Mouse (Mus musculus) limb, embryonic 11.5 days (tissue): ENCODE measurements around the gene Pou6f2. TPM values are rescaled to one million over a fixed set of nuclear protein-coding genes. Genes with fewer than 3 reads are reported as not detected.

Source experiments
- ATAC-seq: fragments of 200-750 bp; cut with Nextera tagmentation; 2 replicates; pipeline ENCODE4 v1.8.0; 2017; ENCODE audit warnings: low read depth; ENCODE audit not compliant: insufficient number of reproducible peaks, low FRiP score, low TSS enrichment
- DNase-seq: peaks from one replicate; pipeline ENCODE4 v3.0.0-alpha.2; 2015; ENCODE audit warnings: low spot score
- H3K27ac ChIP-seq: fragments of 300-500 bp; sonication (generic); replicated peaks from 2 replicates; pipeline ENCODE4 v1.5.1; 2014; ENCODE audit warnings: low read depth, mild to moderate bottlenecking, low read length
- H3K27me3 ChIP-seq: fragments of 300-500 bp; sonication (generic); 2 replicates; pipeline ENCODE4 v1.6.1; 2014; ENCODE audit warnings: mild to moderate bottlenecking, low read length, mixed read lengths; ENCODE audit not compliant: control insufficient read depth, insufficient read depth
- H3K36me3 ChIP-seq: fragments of 300-500 bp; sonication (generic); 2 replicates; pipeline ENCODE4 v1.6.1; 2014; ENCODE audit warnings: mild to moderate bottlenecking, low read length, moderate library complexity, mixed read lengths; ENCODE audit not compliant: control insufficient read depth, insufficient read depth
- H3K4me1 ChIP-seq: fragments of 300-500 bp; sonication (generic); 2 replicates; pipeline ENCODE4 v1.6.1; 2014; ENCODE audit warnings: low read length, mixed read lengths; ENCODE audit not compliant: control insufficient read depth, insufficient read depth
- H3K4me2 ChIP-seq: fragments of 300-500 bp; sonication (generic); 2 replicates; pipeline ENCODE4 v1.6.1; 2014; ENCODE audit warnings: low read depth, mild to moderate bottlenecking, moderate library complexity; ENCODE audit not compliant: severe bottlenecking
- H3K4me3 ChIP-seq: fragments of 300-500 bp; sonication (generic); 2 replicates; pipeline ENCODE4 v1.5.1; 2014; ENCODE audit warnings: low read depth, low read length
- H3K9ac ChIP-seq: fragments of 300-500 bp; sonication (generic); 2 replicates; pipeline ENCODE4 v1.6.1; 2014; ENCODE audit warnings: mild to moderate bottlenecking, low read length
- H3K9me3 ChIP-seq: fragments of 300-500 bp; sonication (generic); 2 replicates; pipeline ENCODE4 v1.6.1; 2016; ENCODE audit warnings: low read length; ENCODE audit not compliant: control insufficient read depth
- WGBS: fragments of 180-500 bp; shearing (Covaris S2); extraction: QIAGEN DNeasy Blood & Tissue Kit; methylation state at CpG from one replicate; pipeline ENCODE4 v1.1.7; 2014; 5-methylcytosine and 5-hydroxymethylcytosine counted together
- polyA plus RNA-seq: library from polyadenylated mRNA; unstranded; fragments of >200 nt; fragmentation: Nextera tagmentation; extraction: Ambion mirVana; gene quantifications from 2 replicates; pipeline ENCODE4 v1.2.1, GENCODE M21; 2014

Gene Pou6f2
- polyA plus RNA-seq = 0.68 and 1.3 TPM in 2 replicates

DNA sequence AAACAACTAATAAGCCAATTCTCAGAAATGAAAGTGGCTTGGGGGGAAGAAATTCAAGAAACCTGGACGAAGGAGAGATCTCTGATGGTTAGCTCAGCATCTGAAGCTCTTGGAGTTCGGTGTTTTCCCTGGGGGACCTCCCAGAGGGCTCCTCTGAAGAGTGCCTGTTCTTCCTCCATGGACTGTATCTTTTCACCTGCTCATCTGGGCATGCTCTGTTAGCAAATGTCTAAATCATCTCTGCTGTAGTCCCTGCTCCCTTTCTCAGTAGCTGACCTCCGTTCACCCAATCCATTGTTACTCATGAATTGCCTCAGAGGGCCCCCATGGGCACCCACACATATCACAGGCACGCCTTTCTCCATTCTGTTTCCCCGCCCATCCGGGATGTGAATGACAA lies at the start of gene Pou6f2:
Gene Pou6f2, minus strand, starts transcription at position 101 of the 400 bp plus-strand sequence.
- ATAC-seq = no peak
- DNase-seq = no peak
- Histone ChIP-seq H3K9me3 (no peaks in the 10 kb centered on the region), H3K27me3 (no peaks in the 10 kb centered on the region), H3K4me1 (no peaks in the 10 kb centered on the region), H3K36me3 (no peaks in the 10 kb centered on the region), H3K9ac (no peak within 1 kb of the TSS), H3K4me2 (no peak within 1 kb of the TSS), H3K27ac (no peak within 1 kb of the TSS), H3K4me3 (no peak within 1 kb of the TSS)
- 89% methylated on average over 6 of the region's 6 CpGs for WGBS

DNA sequence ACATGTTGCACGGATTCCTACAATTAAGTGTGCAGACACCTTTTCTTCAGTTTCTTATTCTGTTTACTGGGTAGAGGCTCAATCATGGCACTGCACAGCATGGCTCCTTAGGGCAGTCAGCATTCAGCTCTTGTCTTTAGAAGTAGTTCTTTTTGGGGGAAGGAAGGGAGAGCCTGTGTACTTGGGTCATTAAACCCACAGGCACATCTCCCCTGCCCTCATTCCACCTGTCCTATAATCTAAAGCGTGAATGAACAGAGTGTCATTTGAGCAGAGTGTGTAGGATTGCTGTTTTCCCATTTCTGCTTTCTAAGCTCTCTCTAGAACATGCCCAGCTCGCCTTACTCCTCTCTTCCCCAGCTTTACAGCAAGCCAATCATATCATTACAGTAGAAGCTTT lies 42.4 kb upstream of the Pou6f2 start:
- WGBS = 72% methylated on average over 3 of the region's 3 CpGs
- Histone ChIP-seq H3K9me3 (no peaks in the 10 kb centered on the region), H3K36me3 (no peaks in the 10 kb centered on the region), H3K4me2 (no peak overlapping the region), H3K4me3 (no peak overlapping the region), H3K27ac (no peak overlapping the region), H3K27me3 (no peaks in the 10 kb centered on the region), H3K4me1 (no peaks in the 10 kb centered on the region), H3K9ac (no peak overlapping the region)
- ATAC-seq = no peak
- no peak for DNase-seq

DNA sequence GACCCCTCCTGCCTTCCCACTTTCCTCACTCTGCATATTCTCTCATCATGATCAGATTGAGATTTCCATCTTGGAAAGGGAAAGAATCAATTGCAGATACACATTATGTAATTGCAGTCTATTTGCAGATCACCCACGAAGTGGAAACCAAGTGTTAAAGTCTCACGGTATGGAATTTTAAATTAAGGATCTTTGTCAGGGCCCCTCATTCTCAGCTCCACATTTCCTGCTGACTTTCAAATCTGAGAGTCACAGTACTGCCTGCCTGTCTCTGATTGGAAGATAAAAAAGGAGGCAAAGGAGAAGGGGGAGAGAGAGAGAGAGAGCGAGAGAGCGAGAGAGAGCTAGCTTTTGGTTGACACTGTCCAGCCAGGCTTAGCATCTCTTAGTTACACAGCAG lies 9.8 kb downstream of the Pou6f2 start:
- no peak overlapping the region for H3K9ac ChIP-seq
- no peak overlapping the region for H3K4me3 ChIP-seq
- DNase-seq = no peak
- ATAC-seq = no peak
- no peaks in the 10 kb centered on the region for H3K27me3 ChIP-seq
- H3K4me1 ChIP-seq = no peaks in the 10 kb centered on the region
- H3K4me2 ChIP-seq = no peak overlapping the region
- H3K27ac ChIP-seq = no peak overlapping the region
- WGBS = 86% methylated on average over 4 of the region's 4 CpGs
- no peaks in the 10 kb centered on the region for H3K9me3 ChIP-seq
- no peaks in the 10 kb centered on the region for H3K36me3 ChIP-seq

DNA sequence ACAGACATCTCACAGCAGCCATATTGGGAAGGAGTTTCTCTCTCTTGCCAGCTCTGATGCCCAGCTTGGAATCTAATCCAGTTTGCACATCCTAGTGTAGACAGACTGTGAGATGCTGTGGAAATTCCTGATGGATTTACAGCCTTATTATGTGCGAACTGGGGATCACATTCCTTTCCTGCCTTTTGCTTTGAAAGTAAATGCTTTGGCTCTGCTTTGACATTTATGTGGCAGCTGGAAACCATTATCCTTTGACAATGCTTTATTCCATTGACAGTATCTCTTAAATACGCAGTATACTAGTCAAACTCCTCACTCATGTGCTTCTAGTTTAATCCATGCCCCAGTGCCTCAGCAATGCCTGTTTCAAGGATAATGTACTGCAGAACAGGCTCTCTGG lies 34.1 kb downstream of the Pou6f2 start:
- no peak for ATAC-seq
- Histone ChIP-seq H3K4me2 (no peak overlapping the region), H3K27ac (no peak overlapping the region), H3K9me3 (no peaks in the 10 kb centered on the region), H3K9ac (no peak overlapping the region), H3K27me3 (no peaks in the 10 kb centered on the region), H3K4me1 (no peaks in the 10 kb centered on the region), H3K36me3 (no peaks in the 10 kb centered on the region), H3K4me3 (no peak overlapping the region)
- peak; percentile 22 for DNase-seq
- WGBS = 9% methylated on average over 2 of the region's 2 CpGs

DNA sequence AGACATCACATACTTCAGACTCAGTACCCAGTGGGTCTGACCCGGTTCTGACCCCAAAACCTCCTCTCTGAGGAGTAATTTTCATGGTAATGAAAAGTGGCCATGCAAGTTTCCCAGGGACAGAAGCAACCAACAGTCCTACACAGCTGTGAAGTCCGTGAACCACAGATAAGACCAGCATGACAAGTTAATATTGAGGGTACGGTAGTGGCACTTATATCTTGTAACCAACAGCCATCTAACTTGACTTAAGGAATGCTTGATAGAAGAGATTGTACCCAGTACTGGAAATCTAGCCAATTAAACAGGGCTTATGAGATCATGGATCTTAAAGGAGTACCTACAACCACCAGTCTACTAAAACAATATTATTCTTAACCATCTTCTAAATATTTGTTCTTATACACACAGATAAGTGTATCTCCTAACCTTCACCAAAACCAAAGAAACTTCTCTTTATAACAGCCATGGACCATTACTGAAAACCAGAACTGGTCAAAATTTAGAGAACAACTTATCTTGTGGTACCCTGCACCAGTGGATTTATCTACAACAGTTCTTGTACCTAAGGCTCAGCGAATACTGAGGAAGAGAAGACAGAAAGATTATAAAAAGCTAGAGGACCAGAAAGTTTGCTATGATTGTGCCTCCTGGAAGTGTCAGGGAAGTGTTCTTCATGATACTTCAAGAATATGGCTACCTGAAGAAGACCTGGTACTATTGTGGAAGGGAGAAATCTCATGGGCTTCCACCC lies 52.7 kb downstream of the Pou6f2 start:
- H3K9ac ChIP-seq = no peak overlapping the region
- H3K27me3 ChIP-seq = no peaks in the 10 kb centered on the region
- H3K4me1 ChIP-seq = no peaks in the 10 kb centered on the region
- no peaks in the 10 kb centered on the region for H3K9me3 ChIP-seq
- no peaks in the 10 kb centered on the region for H3K36me3 ChIP-seq
- H3K4me3 ChIP-seq = no peak overlapping the region
- ATAC-seq (no peak), DNase-seq (no peak)
- no peak overlapping the region for H3K27ac ChIP-seq
- H3K4me2 ChIP-seq = no peak overlapping the region
- WGBS = 75% methylated on average over 4 of the region's 4 CpGs

DNA sequence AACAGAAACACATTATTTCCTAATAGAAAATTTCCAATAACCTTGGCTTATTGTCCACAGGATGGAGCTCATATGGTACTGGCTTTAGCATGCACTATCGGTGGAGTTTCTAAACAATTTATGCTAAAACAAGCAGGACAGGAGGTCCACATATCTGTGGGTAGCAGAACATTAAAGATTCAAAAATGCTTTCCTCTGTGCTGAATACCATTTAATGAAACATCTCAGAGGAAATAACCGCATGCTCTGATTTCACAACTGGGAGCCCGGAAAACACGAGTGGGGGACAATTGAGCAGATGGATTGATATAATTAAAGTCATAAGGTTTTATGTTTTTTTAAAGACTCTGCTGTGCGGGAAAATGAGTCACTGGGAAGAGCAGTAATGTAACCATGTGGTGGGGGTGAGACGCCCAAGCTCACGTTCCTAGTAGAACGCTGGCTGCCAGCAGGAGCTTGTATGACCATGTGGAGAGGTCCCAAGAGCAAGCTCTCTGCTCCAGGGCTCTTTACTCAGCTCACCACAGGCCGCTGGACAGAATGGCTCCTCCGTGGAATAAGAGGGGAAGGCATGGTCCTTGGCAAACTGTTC lies 58.5 kb downstream of the Pou6f2 start:
- Histone ChIP-seq H3K4me3 (no peak overlapping the region), H3K4me1 (no peaks in the 10 kb centered on the region), H3K9ac (no peak overlapping the region), H3K36me3 (no peaks in the 10 kb centered on the region), H3K9me3 (no peaks in the 10 kb centered on the region), H3K4me2 (no peak overlapping the region), H3K27ac (no peak overlapping the region), H3K27me3 (no peaks in the 10 kb centered on the region)
- ATAC-seq = no peak
- 76% methylated on average over 10 of the region's 10 CpGs for WGBS
- no peak for DNase-seq

DNA sequence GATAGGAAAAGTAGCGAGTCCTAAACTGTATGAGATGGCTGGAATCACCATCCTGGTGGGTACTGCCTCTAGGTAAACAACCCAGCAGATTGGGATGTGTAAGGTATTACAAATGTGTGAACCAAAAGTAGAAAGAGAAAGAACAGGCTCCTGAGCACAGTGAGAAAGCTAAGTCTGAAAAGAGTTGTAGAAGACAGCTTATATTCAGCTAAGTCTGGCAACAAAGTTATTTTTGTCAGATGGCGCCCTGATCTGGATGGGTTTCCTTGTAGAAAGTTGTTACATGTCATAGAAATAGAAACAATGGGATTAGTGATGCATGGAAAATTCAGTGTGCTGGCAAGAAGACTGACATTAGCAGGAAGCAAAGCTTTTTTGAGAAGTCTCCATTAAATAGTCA lies 59.5 kb downstream of the Pou6f2 start:
- no peak overlapping the region for H3K27ac ChIP-seq
- no peaks in the 10 kb centered on the region for H3K9me3 ChIP-seq
- no peaks in the 10 kb centered on the region for H3K36me3 ChIP-seq
- no peak overlapping the region for H3K9ac ChIP-seq
- no peak overlapping the region for H3K4me3 ChIP-seq
- WGBS = 80% methylated on average over 2 of the region's 2 CpGs
- H3K27me3 ChIP-seq = no peaks in the 10 kb centered on the region
- H3K4me1 ChIP-seq = no peaks in the 10 kb centered on the region
- DNase-seq (no peak), ATAC-seq (no peak)
- H3K4me2 ChIP-seq = no peak overlapping the region

DNA sequence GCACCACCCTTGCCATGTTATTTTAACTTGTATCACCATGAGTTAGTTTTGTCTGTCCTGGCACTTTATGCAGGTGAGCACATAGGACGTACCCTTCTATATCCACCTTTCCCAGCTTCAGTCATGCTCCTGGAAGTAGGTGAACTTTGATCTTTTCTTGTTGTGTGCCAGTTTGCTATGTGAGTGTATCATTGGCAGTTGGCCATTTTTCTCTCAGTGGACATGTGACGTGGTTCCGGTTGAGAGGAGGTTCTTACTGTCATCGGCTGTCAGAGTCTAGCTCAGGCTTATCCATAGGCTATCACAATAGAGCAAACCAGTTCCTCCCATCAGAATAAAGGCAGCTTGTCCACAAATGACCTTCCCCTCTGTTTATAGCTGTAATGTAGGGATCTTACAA lies 63.5 kb downstream of the Pou6f2 start:
- Histone ChIP-seq H3K27ac (no peak overlapping the region), H3K9ac (no peak overlapping the region), H3K36me3 (no peaks in the 10 kb centered on the region), H3K4me1 (no peaks in the 10 kb centered on the region), H3K27me3 (no peaks in the 10 kb centered on the region), H3K4me2 (no peak overlapping the region), H3K4me3 (no peak overlapping the region), H3K9me3 (no peaks in the 10 kb centered on the region)
- ATAC-seq (no peak), DNase-seq (no peak)
- WGBS = 94% methylated on average over 4 of the region's 4 CpGs
